Mouse (Mus musculus): ENCODE results near the gene Fads1.
A peak's percentile ranks its signal among the peaks of the same experiment; 100 is the strongest.

DNA sequence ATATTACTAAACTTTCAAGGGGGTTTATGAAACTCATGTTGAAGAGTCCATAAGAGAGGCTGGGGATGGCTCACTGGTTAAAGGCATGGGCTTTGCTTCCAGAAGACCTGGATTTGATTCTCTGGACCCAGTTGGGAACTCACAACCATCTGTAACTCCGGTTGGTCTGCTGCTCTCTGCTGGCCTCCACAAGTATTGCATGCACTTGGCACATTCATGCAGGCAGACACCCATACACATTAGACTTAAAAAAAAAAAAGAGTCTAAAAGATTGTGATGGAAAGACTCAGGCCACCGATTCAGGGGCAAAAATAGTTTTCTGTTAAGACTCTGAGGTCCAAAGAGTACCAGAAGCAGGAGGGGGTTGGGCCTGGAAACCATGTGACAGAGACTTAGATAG is 8.1 kb downstream of the Fads1 start:
- TF ChIP-seq CTCF (IDR thresholded peaks at IDR 0.05; ENCODE audit: insufficient read depth, low read depth, low read length) (peak; percentile 25; the same call in 1 of the 2 replicates), POLR2A (IDR thresholded peaks at IDR 0.05; ENCODE audit: insufficient read depth, low read depth, low read length) (no peak)
